Mouse (Mus musculus): ENCODE results near the gene Gabrr1. TPM values are rescaled to one million over a fixed set of nuclear protein-coding genes. Genes with fewer than 3 reads are reported as not detected.

Gene Gabrr1
- polyA plus RNA-seq, 1 experiment from 2014 or later, result not detected

Other genes starting within 250 kb of the Gabrr1 start
- 9.4 and 10.4 TPM in 2 replicates for gene Ankrd6, start 181.7 kb upstream of the Gabrr1 start, polyA plus RNA-seq (2014; fragmentation: Nextera tagmentation; extraction: Ambion mirVana)
- 25.8 and 26.1 TPM in 2 replicates for gene Rragd, start 149.5 kb upstream of the Gabrr1 start, polyA plus RNA-seq (2014; fragmentation: Nextera tagmentation; extraction: Ambion mirVana)
- gene Ube2j1, start 101.1 kb upstream of the Gabrr1 start, polyA plus RNA-seq (2014; fragmentation: Nextera tagmentation; extraction: Ambion mirVana), result 40.9 and 42.2 TPM in 2 replicates
- gene Gabrr2, start 69.5 kb upstream of the Gabrr1 start, polyA plus RNA-seq (2014; fragmentation: Nextera tagmentation; extraction: Ambion mirVana), result 0.23 and 0.27 TPM in 2 replicates
- 0.69 and 0.95 TPM in 2 replicates for gene Pm20d2, start 57.2 kb downstream of the Gabrr1 start, polyA plus RNA-seq (2014; fragmentation: Nextera tagmentation; extraction: Ambion mirVana)
- 10.9 and 12.0 TPM in 2 replicates for gene Srsf12, start 76.5 kb downstream of the Gabrr1 start, polyA plus RNA-seq (2014; fragmentation: Nextera tagmentation; extraction: Ambion mirVana)
- 109 and 111 TPM in 2 replicates for gene Pnrc1, start 157.6 kb downstream of the Gabrr1 start, polyA plus RNA-seq (2014; fragmentation: Nextera tagmentation; extraction: Ambion mirVana)
- gene Rngtt, start 177.8 kb downstream of the Gabrr1 start, polyA plus RNA-seq (2014; fragmentation: Nextera tagmentation; extraction: Ambion mirVana), result 34.5 and 35.1 TPM in 2 replicates

Measured in limb, embryonic 11.5 days (tissue).